Mouse (Mus musculus): ENCODE data around the gene Lcorl.

Lcorl gene

DNA sequence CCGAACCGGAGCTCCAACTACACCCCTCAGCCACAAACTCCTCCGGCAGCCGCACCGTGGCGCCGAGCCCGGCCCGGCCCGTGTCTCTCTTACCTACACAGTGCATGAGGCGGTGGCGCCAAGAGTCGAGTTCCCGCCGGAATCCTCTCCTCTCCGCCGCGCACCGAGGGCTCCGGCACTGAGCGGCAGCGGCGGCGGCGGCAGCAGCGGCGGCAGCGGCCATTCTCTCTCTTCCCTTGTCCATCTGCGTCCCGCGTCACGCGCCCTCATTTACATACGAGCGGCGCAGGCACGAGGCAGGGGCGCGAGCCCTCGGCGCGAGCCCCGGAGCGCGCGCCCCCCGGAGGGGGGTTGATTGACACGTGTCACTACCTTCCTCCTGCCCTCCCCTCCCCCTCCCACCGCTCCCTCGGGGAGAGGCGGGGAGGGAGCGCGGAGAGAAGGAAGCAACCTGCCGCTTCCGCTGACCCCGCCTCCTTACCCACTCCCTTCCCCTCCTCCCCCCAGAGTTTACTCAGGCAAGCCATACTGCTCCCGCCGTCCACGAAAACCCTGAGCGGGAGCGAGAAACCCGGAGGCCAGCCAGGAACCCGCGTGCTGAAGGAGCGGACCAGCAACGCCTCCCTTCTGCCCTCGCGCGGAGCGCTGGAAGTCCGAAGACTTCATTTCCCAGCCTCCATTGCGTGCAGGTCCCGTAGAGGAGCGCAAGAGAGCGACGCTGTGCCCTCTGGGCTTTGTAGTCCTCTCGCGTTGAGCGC lies at the start of gene Lcorl:
Gene Lcorl, minus strand, starts transcription at position 362 of the 758 bp plus-strand sequence.
- peak; percentile 97 for DNase-seq

DNA sequence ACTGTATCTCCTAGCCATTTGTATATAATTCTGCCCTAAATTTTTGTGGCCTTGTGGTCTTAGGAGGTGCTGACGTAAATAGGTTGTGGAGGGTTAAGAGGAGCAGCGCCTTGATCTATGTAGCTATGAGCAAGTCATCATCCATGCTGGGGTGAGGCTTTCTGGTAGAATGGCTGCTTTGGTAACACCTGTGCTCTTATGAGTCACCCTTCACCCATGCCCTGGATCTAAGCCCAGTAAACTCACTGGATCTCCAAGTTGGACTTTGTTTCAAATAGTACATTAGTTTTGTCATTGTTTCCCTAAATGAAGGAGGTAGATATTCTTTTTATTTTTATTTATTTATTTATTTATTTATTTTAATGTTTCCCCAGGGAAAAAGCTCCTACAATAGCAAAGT lies 47.3 kb upstream of the Lcorl start:
- no peak for DNase-seq

DNA sequence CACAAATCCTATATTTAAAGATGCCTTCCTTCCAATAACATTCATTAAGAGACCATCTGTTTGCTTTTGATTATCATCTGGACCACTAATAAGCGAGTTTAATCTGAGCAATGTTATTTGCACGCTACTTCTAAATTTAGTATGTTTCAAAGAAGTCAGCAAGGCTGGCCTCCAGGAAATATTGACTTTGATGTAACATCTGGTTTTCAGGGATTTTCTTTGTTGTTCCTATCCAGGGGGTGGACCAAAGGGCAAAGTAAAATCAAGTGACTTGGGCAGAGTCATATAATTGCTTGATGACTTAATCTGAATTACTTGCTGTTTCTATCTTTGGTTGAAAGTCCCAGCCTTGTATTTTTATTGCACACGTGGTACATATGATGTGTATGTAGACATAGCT lies 45.8 kb upstream of the Lcorl start:
- DNase-seq, result no peak

DNA sequence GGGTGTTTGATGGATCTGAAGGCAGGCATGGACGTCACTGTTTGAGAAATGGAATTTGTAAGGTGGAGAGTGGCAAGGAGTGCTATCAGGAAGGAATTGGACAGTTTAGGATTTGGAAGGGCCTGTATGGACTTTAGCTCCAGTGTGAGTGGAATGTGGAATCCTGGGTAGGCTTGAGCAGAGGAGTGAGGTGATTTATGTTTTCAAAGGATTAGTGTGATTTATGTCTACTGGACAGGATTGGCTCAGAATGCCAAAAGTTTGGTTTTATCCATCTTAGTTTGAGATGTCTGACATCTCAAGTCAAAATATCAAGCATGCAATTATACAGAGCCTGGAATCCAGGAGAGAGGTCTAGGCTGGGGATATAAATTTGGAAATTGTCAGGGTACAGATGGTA lies 37.9 kb upstream of the Lcorl start:
- DNase-seq, result no peak

DNA sequence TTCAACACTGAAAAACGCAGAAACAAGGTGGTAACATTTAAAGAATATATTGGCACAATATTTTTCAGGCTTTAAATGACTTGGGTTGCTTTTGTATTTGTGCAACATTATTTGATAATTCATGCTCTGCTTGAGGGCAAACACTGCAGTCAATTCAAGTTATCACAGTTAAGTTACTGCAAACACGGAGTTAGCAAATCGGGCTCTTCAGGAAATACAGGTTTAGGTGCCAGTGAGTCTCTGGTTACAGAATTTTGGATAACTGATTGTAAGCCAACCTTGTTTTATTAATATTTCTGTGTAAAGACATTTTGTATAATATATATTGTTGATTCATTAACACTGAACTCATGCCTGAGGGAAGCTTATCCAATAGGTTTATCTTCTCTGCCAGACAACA lies 36.3 kb upstream of the Lcorl start:
- no peak for DNase-seq

DNA sequence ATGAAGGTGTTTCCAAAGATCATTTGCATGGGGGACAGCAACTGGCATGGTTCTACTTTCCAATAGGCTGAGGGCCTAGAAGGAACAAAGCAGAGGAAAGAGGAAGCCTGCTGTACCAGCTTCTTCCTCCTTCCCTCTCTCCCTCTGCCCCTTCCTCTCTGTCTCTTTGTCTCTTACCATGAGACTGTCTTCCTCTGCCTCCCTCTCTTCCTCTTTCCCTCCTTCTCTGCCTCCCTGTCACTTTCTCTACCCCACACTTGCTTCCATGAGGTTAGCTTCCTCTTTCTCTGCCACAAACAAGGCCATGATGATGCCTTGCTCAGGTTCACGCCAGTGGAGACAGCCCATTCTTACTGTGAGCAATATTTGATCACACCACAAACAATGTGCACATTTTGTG lies 18.9 kb upstream of the Lcorl start:
- no peak for DNase-seq

DNA sequence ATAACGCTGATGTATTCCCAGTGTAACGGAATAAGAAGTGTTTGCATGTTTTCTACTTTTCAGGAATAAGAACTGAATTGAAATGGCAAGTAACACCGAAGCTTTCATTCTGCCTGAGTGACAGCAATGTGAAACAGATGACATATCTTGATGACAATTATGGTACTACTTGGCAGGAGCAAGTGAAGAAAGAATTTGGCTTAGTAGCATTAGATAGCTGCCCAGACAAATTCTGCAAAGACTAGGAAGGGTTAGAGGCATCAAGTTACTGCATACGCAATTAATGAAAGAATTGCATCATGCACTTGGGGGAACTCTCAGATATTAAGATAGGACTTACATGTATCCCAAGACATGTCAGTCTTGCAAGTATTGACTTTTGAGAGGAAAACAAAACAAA lies 18.1 kb upstream of the Lcorl start:
- DNase-seq, result no peak

DNA sequence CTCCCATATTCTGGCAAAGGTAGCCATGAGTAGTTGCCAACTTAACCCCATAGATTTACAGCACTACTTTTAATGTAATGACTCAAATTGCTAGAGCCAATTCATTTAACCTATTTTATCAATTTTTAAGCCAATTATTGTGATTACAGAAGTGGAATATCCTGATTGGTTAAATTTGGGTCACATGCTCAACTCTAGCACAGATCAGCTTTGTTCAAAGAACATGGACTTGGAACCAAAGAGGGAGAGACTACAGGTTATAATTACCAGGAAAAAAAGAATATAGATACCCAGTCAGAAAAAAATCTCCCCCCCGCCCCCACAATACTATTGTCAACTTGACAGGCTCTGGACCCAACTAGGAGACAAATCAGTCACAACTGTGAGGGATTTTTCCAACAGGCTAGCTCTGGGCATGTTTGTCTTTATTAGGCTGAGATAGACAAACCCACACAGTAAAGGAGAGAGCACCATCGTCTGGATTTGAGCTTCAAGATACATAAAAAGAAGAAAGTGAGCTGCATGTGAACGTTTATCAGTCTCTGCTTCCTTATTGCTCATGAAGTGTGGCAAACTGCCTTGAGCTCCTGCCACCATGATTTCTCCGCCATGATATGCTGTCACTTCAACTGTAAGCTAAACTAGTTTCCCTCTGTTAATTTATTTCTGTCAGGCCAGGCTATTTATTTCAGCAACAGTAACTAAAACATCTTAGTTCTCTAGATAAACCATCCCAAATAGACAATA lies 17.0 kb upstream of the Lcorl start:
- DNase-seq, result no peak

DNA sequence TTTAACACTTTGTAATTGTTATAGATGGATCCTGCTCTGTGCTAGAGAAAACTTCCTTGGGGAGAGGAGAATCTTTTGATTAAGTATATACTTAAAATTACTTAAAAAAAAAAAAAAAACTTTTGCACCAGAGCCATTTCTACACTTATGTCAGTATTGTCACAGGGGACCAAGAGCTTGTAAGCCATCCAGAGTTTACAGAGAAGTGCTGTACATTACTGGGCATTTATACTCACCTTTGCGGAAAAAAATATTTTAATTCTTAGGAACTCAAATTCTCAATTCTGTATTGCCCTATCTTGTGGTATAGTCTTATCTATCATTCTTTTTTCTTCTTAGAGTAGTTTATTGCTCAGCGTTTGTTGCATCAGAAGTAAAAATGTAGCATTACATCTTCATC lies 953 bp upstream of the Lcorl start:
- DNase-seq, result no peak

DNA sequence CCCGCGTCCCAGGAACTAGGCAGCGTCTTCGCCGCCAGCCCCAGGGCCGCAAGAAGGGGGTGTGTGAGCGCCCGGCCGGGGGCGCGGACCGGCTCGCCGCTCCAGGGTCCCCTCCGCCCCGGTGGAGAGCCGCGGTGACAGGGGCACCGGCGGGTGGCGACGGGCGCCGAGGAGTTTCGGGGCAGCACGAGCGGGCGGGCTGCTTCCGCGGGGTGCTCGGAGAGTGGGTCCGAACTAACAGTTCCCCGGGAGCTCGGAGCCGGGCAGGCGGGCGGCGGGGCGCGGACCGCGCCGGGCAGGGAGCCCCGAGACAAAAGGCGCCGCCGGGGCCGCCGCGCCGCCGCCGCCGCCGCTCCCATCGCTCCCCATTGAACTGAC lies 550 bp downstream of the Lcorl start:
- no peak for DNase-seq

DNA sequence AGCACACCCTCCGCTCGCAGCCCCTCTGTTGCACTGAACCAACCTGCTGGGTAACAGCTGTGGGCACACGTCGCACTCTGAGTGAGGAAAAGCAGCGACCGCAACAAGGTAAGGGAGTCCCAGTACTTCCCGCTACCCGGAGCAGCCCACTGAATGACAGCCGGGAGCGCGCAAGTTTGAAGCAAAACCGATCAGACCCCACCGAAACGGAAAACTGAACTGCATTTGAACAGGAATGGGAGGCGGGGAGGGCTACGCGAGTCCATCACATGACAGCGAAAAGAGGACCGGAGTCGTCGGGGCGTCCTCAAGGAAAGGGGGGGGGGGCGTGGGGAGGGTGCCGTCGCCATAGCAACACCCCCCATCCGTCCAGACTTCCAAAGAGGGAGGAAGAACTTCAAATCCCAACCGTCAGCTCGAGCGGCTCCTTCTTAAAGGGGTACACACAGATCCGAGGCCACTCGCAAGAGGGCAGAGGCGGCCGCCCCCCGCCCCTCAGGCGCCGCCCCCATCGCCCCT lies 1.1 kb downstream of the Lcorl start:
- DNase-seq, result peak; percentile 70

DNA sequence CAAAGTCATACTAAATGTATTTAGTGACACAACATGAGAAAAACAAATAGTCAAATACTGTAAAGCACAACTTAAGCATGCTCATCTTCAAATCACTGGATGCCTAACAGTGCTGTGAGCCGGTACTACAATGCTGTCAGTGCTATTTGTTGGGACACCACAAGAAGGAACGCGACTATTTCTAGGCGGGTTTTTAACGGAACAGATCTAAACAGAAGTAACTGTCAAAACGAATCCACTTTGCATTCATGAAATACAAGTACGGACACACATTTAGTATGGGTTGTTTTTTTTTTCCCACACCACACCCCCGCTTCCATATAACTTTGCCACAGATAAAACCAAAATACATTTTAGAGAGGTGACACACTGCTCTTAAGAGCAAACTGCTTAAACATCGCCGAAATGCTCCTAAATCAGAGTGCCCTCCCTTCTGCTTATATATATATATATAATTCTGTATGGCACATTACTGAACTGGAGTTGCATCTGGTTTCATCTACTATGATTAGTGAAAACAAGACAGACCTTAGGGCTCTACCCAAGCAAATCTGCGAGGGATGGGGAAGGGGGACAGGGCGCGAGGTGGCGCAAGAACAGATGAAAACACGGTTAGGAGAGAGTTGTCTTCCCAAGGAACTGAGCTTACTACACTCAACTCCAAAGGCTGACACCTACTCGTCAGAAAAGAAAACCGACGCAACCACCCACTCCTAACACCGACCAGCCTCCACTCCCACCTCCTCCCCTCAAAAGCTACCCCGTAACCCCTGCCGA lies 1.7 kb downstream of the Lcorl start:
- DNase-seq, result peak; percentile 5

DNA sequence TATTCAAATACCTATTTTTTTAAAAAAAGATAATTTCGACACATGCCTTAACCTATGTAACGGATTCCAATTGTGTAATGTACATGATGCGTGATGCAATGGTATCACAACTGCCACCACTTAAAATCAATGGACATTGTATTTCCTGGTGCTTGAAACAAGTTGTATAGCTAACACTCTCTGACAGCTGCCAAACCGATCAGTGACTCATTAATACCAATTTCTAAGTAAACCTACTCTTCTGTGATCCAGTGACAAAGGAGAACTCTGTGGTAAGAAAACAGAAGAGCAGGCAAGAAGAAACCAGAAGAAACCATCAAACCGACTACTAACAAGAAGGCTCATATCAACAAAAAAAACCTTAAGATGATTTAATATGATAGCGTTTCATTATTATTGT lies 12.7 kb downstream of the Lcorl start:
- DNase-seq, result no peak

DNA sequence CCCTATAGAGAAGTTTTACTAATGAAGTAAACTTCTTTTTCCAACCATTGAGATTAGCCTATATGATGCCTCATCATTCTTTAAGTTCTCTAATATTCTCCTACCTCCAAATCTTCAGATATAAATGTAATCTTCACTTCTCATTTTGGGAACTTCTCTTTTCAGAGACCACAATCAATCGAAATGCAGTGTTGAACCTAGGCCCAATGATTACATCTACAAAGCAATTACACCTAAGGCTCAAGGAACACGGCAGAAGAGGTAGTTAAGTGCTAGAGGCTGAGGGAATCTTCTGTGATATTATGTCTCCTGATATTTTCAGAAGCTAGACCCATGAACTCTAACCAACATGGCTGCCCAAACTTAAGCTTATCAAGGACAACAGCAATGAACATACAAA lies 22.3 kb downstream of the Lcorl start:
- no peak for DNase-seq

DNA sequence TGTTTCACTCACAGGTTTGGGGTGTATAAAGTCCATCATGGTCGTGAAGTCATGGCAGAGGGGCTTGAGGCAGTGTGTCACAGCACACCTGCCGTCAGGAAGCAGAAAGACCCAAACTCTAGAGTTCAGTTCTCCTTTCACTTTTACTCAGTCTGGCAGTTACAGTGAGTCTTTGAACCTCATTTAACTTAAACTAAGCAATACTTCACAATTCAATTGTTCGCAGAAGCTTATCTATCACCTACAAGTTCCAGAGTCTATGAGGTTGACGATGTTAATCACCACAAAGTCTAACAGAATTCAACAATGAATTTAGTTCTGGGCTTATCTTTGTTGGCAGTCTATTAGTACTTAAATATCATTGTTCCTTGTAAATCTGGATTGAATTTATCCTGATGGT lies 45.9 kb downstream of the Lcorl start:
- no peak for DNase-seq

DNA sequence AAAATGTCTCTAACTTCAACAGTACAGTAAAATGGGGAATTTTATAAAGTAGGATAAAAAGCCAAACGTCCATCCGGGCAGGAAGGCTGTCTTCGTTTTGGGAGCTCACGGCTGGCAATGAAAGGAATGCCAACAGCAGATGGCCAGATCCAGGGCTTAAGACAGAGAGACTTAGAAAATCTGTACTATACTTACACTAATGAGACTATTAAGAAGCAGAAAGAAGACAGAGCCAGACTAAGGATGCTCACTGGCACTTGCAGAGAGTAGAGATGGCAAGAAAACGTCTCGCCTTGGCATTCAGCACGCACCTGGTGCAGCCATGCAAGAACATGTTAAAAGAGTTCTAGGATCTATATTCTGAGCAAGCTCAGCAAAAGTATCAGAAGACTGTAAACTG lies 65.6 kb downstream of the Lcorl start:
- peak; percentile 26 for DNase-seq

DNA sequence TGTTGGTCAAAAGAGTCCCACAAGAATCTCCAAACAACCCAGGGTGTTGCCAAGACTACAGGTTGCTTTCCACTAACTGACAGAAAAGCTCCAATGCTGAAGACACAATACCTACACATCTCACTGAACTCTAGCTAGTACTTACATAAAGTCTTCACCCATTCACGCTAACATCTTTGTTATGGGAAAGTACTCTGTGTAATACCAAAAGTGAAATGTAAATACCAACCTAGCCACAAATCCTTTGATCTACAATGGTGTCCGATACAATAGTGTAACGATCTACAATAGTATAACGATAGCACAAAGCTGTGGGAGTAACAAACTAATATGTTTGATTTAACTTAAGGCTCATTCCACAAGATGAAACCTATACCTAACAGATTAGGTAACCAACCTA lies 67.2 kb downstream of the Lcorl start:
- DNase-seq, result no peak

DNA sequence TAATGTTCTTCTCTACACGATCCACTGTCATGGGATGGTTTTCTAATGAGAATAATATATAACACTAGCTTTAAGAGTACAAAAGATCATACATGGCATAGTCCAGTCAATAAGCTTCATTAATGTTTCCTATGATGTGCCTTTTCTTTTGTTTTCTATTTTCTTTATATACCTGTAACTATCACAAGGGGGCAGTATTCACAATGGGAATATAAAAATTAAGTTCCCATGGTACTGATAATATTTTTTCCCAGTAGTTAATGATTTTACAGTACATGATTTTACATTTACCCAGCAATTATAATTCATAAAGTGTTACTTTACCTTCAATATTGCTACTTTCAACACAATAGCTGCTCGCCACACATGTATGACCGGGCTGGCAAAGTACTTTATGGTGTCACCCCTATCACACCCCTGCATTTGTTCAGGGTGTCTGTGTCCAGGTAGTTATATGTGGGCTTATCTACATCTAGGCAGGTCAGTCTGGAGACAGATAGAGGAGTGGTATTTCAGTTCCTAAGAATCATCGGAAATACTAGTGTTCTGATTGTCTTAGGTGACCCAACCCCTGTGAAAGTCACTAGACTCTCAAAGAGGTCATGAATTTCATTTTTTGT lies 99.8 kb downstream of the Lcorl start:
- DNase-seq, result no peak

DNA sequence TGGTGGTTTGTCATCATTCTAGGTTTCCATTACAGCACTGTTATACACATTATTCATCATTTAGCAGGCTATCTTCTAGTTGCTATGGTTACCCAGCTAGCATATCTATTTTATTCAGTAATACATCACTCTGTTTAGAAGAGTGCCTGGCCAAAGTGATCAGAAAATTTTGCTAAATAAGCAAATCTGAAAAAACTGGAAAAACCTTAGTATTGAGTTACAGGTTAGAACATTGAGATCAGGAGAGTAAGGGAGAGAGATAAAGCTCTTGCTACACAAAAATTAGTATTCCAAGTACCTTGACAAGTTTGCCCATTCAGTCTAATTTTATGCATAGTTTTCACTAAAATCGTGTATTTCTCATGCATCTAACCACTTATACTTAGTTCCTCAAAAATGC lies 119.5 kb downstream of the Lcorl start:
- no peak for DNase-seq

DNA sequence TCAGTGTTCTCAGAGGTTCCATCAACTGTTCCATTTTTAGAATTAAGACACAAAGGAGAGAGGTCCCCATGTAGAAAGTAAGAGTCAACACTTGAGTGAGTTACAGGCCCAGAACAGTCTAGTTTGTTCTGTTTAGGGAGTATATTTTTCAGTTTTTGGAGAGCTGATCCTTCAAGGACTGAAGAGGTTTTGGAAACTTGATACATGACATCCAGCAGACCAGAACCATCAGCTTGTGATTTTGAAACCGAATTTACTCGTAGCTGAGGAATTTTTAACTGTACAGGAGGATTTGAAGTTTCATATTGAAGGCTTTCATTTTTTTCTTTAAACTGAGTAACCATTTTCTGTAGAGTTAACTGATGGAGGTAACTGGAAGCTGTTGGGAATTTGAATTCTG lies 123.7 kb downstream of the Lcorl start:
- no peak for DNase-seq

DNA sequence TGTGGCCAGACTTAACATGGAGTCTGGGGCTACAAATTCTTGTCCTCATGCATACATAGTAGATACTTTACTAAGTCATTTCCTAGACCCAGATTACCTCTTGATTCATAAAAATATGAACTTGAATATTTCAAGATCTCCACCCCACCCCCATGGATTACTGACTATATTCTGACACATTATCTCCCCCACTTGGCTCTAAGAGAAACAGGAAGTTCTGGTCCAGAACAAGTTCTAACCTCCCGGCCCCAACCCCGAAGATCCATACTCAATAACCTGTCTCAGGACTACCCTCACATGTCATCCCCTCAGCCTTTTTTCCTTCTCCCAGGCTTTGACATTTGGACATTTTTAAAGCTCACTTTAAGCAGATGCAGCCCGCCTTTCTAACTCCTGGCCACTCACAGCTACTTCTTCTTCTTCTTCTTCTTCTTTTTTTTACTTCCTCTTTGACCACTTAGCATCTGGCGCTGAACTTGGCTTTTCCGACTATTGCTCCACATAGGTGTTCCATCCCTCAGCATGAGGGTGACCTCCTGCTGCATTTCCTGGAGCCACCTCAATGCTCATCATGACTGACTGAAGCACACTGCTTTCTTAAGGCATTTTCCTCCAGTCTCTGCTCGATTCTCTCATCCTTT lies 138.4 kb downstream of the Lcorl start:
- no peak for DNase-seq

DNA sequence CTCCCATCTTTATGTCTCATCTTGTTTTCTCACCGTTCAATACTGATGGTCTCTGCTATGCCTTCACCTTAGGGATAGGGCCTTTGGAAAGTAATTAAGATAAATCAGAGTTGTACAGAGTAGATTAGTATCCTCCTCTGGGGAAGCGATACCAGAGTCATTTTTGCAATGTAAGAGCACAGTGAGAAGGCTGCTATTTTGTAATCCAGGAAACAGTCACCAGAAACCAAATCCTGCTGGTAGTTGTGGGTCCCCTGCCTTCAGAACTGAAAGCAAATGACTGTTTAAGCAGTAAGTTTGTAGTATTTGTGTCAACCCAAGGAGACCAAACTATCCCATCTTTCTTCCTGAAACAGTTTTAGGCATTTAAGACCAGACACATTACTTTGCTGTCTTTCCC lies 147.8 kb downstream of the Lcorl start:
- DNase-seq, result no peak

DNA sequence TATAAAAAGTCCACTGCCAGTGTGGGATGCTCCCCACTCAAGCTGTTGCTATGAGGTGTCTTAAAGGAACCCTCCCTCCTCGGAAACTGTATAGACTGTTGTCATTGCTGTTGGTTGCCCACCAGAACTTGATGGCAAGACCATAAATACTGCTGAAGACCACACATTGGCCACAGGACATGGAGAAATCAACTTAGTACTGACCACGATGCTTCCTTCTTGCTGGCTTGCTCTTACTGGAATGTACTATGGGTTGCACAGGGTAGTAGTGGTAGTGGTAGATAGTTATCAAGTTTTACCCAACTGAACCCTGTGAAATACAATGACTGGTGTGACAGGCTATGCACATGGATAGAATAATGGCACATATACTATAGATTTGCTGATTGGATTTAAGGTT lies 150.6 kb downstream of the Lcorl start:
- no peak for DNase-seq
